Mouse (Mus musculus): ENCODE measurements around the gene Frmpd3.

DNA sequence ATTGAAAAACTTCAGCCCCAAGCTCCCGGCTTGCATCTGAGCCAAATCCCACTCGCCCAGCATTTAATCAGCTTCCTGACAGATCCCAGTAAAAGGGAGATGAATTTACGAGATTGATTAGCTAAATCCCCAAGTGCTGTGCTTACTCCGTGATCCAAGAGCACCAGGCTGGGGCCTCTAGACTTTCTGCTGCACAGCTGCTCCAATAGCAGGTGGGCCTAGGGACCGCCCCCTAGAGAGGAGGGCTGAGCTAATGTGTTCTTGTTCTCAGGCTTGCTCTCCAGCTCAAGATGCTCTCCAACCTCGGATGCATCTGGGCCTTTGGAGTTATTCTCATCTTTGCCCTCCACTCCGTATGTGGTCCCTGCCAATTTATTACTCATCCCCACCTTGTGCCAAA, 36.4 kb upstream of the Frmpd3 start:
- TF ChIP-seq GATA1 (IDR thresholded peaks at IDR 0.05; ENCODE audit: borderline replicate concordance, low read length) (no peak), FLI1 (IDR thresholded peaks at IDR 0.05; ENCODE audit: low read length) (no peak)
